Comparison of ENCODE assay signal across 8 mouse cellular contexts in the genomic region with DNA sequence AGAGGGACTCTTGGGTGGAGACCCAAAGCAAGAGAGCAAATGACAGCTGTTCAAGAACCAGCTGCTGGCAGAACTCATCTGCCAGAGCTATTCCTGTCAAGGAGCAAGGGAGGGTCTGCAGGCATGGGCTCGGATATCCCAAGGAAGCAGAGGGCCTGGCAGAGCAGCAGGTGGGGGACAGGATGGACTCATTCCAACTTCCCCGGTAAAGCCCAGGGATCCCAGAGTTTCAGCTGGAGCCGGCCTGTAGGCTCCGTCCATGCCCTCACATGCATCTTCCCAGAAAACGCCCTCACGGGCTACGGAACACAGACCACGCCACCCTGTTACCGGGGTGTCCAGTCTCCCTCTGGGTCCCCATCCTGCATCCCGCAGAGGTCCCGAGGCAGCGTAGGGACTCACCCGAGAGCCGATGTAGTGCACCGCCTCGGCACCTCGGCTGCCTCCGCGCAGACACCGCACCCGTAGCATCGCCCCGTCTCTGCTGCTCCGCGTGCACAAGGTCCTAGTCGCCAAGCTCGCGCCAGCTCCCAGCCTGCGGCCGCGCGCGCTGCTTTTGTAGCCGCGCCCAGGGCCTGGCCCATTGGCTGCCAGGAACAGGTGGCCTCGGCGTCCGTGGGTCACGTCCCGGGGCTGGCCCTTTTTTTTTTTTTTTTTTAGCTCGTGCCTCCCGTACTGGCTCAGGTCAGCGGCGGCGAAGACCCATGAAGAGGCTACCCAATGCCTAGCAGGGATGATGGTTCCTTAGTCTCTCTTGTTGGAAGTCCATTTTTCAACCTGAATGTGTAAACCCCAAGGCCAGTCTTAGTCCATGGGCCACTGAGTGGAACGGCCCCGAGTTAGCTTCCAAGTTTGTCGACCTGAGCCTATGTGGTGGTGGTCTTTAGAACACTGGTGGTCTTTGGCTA. TPM values are rescaled to one million over a fixed set of nuclear protein-coding genes. Genes with fewer than 3 reads are reported as not detected.
DNase-seq lines count a peak whose midpoint lies in the region; ATAC-seq and TF ChIP-seq lines count a peak whose summit lies in the region.

Gatm (minus strand) TSS at position 558 of the 908 bp plus-strand sequence.

- peak within 1 kb of the TSS; percentile 42 to 76 (median 57) for H3K4me3 ChIP-seq in CH12.LX (replicated peaks in 1 of 3; ENCODE audit: low read depth in 2 of 3, low read length in 2 of 3, poor library complexity in 1 of 3)
- peak within 1 kb of the TSS; percentile 47 for H3K4me3 ChIP-seq in forebrain, embryonic 14.5 days (ENCODE audit: low read depth, low read length)
- H3K4me3 ChIP-seq in heart, postnatal 0 days (ENCODE audit: low read depth, low read length), result peak within 1 kb of the TSS; percentile 48
- H3K4me3 ChIP-seq in liver, embryonic 14.5 days (ENCODE audit: insufficient read depth in 1 of 2, low read depth in 2 of 2, low read length in 2 of 2), result peak within 1 kb of the TSS; percentile 50 to 53

- 3% methylated on average over 46 of the region's 48 CpGs for WGBS in forebrain, embryonic 14.5 days
- WGBS in heart, postnatal 0 days, result 3% methylated on average over 48 of the region's 48 CpGs
- WGBS in liver, embryonic 14.5 days (ENCODE audit: insufficient replicate concordance), result 4% methylated on average over 48 of the region's 48 CpGs

- peak within 1 kb of the TSS; percentile 85 for H3K9ac ChIP-seq in CH12.LX (ENCODE audit: insufficient read depth, low read depth)
- H3K9ac ChIP-seq in forebrain, embryonic 14.5 days (ENCODE audit: low read length), result peak within 1 kb of the TSS; percentile 76
- H3K9ac ChIP-seq in heart, postnatal 0 days (replicated peaks; ENCODE audit: low read depth, low read length), result no peak within 1 kb of the TSS; the same call in 1 of the 2 replicates
- peak within 1 kb of the TSS; percentile 40 for H3K9ac ChIP-seq in liver, embryonic 14.5 days (replicated peaks)

- no peak for TF ChIP-seq CTCF in CH12.LX (conservative IDR thresholded peaks at IDR 0.05 in 1 of 2, IDR thresholded peaks at IDR 0.05 in 1 of 2; ENCODE audit: low read depth in 2 of 2, low read length in 2 of 2)
- TF ChIP-seq CTCF in heart, postnatal 0 days (IDR thresholded peaks at IDR 0.05; ENCODE audit: low read depth), result no peak
- no peak for TF ChIP-seq CTCF in liver, embryonic 14.5 days (IDR thresholded peaks at IDR 0.05; ENCODE audit: low read depth)

- dilution Hi-C loops in CH12.LX (cut with MboI; ENCODE audit: extremely low pct_ligation_motif_present, extremely low pct_unique_long_range_greater_than_20kb, low sequenced_read_pairs), result no loop called here

- TF ChIP-seq RAD21 in CH12.LX (IDR thresholded peaks at IDR 0.05; ENCODE audit: low read depth, low read length), result no peak

- ATAC-seq in forebrain, embryonic 14.5 days, result peak; percentile 99
- peak; percentile 89 for ATAC-seq in heart, postnatal 0 days (ENCODE audit: insufficient read depth, low read depth)
- ATAC-seq in liver, embryonic 14.5 days (ENCODE audit: insufficient read depth), result peak; percentile 91

- no peak within 1 kb of the TSS for H3K27ac ChIP-seq in CH12.LX (ENCODE audit: insufficient read depth, low read depth)
- no peak within 1 kb of the TSS for H3K27ac ChIP-seq in forebrain, embryonic 14.5 days (ENCODE audit: low read depth, low read length)
- no peak within 1 kb of the TSS for H3K27ac ChIP-seq in heart, postnatal 0 days (ENCODE audit: low read depth)
- no peak within 1 kb of the TSS for H3K27ac ChIP-seq in liver, embryonic 14.5 days

- TF ChIP-seq EP300 in CH12.LX (IDR thresholded peaks at IDR 0.05; ENCODE audit: low read length), result no peak; the same call in 1 of the 2 replicates
- TF ChIP-seq EP300 in heart, postnatal 0 days (IDR thresholded peaks at IDR 0.05; ENCODE audit: low read depth), result no peak
- TF ChIP-seq EP300 in liver, embryonic 14.5 days (IDR thresholded peaks at IDR 0.05; ENCODE audit: low read depth), result no peak

- H3K4me2 ChIP-seq in CH12.LX (ENCODE audit: insufficient read depth, low read depth, poor library complexity, severe bottlenecking), result peak within 1 kb of the TSS; percentile 67
- H3K4me2 ChIP-seq in forebrain, embryonic 14.5 days (ENCODE audit: low read length), result peak within 1 kb of the TSS; percentile 82
- H3K4me2 ChIP-seq in heart, postnatal 0 days (ENCODE audit: low read depth, low read length), result peak within 1 kb of the TSS; percentile 78
- peak within 1 kb of the TSS; percentile 65 for H3K4me2 ChIP-seq in liver, embryonic 14.5 days (ENCODE audit: low read depth)

- H3K27me3 ChIP-seq in CH12.LX (replicated peaks), result peaks cover 7% of the 10 kb centered on the region
- no peaks in the 10 kb centered on the region for H3K27me3 ChIP-seq in forebrain, embryonic 14.5 days (replicated peaks; ENCODE audit: control insufficient read depth, insufficient read depth, low read length)
- peaks cover 5% of the 10 kb centered on the region for H3K27me3 ChIP-seq in heart, postnatal 0 days (ENCODE audit: control insufficient read depth, insufficient read depth, low read length)
- H3K27me3 ChIP-seq in liver, embryonic 14.5 days (ENCODE audit: control insufficient read depth, insufficient read depth, low read length), result peaks cover 5% of the 10 kb centered on the region; the same call in 1 of the 2 replicates
- no peaks in the 10 kb centered on the region for H3K27me3 ChIP-seq in splenic B cell, adult 2 months (ENCODE audit: control insufficient read depth, insufficient read depth, low read length, poor library complexity, severe bottlenecking)

- in situ Hi-C loops in CH12.LX (cut with MboI; ENCODE audit: low pct_ligation_motif_present, low pct_unique_long_range_greater_than_20kb, low sequenced_read_pairs), result loop anchor here (25.0 kb wide), 1 partner anchor 224 kb away; no protein-coding TSS in a partner anchor

- H3K79me2 ChIP-seq in CH12.LX (replicated peaks; ENCODE audit: control insufficient read depth, extremely low read depth, insufficient read depth, poor library complexity, severe bottlenecking), result no peaks in the 10 kb centered on the region

- peak; percentile 64 for DNase-seq in CH12.LX (ENCODE audit: extremely low read depth)
- peak; percentile 87 for DNase-seq in cerebellum, adult 11-12 months
- DNase-seq in forebrain, embryonic 14.5 days (ENCODE audit: low spot score), result peak; percentile 86
- peak; percentile 37 for DNase-seq in heart, postnatal 0 days (ENCODE audit: low spot score)
- DNase-seq in kidney, postnatal 25 days, result peak; percentile 77 to 92
- DNase-seq in liver, embryonic 14.5 days (ENCODE audit: low read depth in 3 of 3, low spot score in 3 of 3), result peak in 2 of 3 experiments; percentile 17 to 32
- DNase-seq in natural killer cell, adult 2 months (ENCODE audit: low spot score in 2 of 2), result peak; percentile 17
- peak; percentile 35 for DNase-seq in splenic B cell, adult 2 months (ENCODE audit: low read depth, low spot score)

- peak; percentile 83 for TF ChIP-seq POLR2A in CH12.LX (IDR thresholded peaks at IDR 0.05; ENCODE audit: low read depth, low read length)

- no peaks in the 10 kb centered on the region for H3K9me3 ChIP-seq in CH12.LX (replicated peaks; ENCODE audit: low read length)
- H3K9me3 ChIP-seq in forebrain, embryonic 14.5 days (replicated peaks; ENCODE audit: control insufficient read depth, low read length), result no peaks in the 10 kb centered on the region
- no peaks in the 10 kb centered on the region for H3K9me3 ChIP-seq in heart, postnatal 0 days (replicated peaks; ENCODE audit: control insufficient read depth, low read length)
- H3K9me3 ChIP-seq in liver, embryonic 14.5 days (ENCODE audit: control insufficient read depth, low read length), result no peaks in the 10 kb centered on the region

- H3K36me3 ChIP-seq in CH12.LX (replicated peaks in 1 of 2; ENCODE audit: control insufficient read depth in 1 of 2, insufficient read depth in 1 of 2, low read length in 1 of 2), result peaks cover 0 to 3% of the 10 kb centered on the region in 2 experiments
- H3K36me3 ChIP-seq in forebrain, embryonic 14.5 days (ENCODE audit: control insufficient read depth, insufficient read depth, low read length), result no peaks in the 10 kb centered on the region
- H3K36me3 ChIP-seq in heart, postnatal 0 days (replicated peaks; ENCODE audit: control insufficient read depth, insufficient read depth, low read length), result no peaks in the 10 kb centered on the region
- no peaks in the 10 kb centered on the region for H3K36me3 ChIP-seq in liver, embryonic 14.5 days (replicated peaks; ENCODE audit: control insufficient read depth, insufficient read depth, low read depth)
- H3K36me3 ChIP-seq in splenic B cell, adult 2 months (ENCODE audit: control insufficient read depth, insufficient read depth, low read length, poor library complexity, severe bottlenecking), result no peaks in the 10 kb centered on the region

- H3K4me1 ChIP-seq in CH12.LX (ENCODE audit: control insufficient read depth in 1 of 2, insufficient read depth in 2 of 2), result peaks cover 0 to 15% of the 10 kb centered on the region in 2 experiments; a peak in 2 of 4 replicates
- H3K4me1 ChIP-seq in forebrain, embryonic 14.5 days (ENCODE audit: control insufficient read depth, insufficient read depth, low read length), result no peaks in the 10 kb centered on the region
- peaks cover 5% of the 10 kb centered on the region; the same call in 1 of the 2 replicates for H3K4me1 ChIP-seq in heart, postnatal 0 days (ENCODE audit: control insufficient read depth, insufficient read depth)
- no peaks in the 10 kb centered on the region; a peak in 1 of 4 replicates for H3K4me1 ChIP-seq in liver, embryonic 14.5 days (replicated peaks; ENCODE audit: control insufficient read depth in 2 of 2, insufficient read depth in 2 of 2, low read length in 1 of 2)

TF ChIP-seq in CH12.LX, 34 proteins besides CTCF, POLR2A, EP300 and RAD21 (continues in another document):
- TF ChIP-seq TCF12 (IDR thresholded peaks at IDR 0.05; ENCODE audit: low read depth, low read length) (peak; percentile 79; the same call in 1 of the 2 replicates), TBP (conservative IDR thresholded peaks at IDR 0.05; ENCODE audit: low read depth, low read length) (0 out of 2 replicates have a peak, but pooled peaks have one; percentile 13), ZMIZ1 (IDR thresholded peaks at IDR 0.05; ENCODE audit: low read depth, low read length) (peak; percentile 82), SMC3 (IDR thresholded peaks at IDR 0.05; ENCODE audit: low read depth, low read length) (no peak), MAFK (IDR thresholded peaks at IDR 0.05; ENCODE audit: insufficient replicate concordance, low read length) (no peak), PAX5 (IDR thresholded peaks at IDR 0.05; ENCODE audit: low read length) (no peak), E2F4 (IDR thresholded peaks at IDR 0.05; ENCODE audit: insufficient replicate concordance, low read depth, low read length) (0 out of 2 replicates have a peak, but pooled peaks have one; percentile 41)

RNA-seq across cellular contexts. Expression of gene Gatm, which starts in this region (rescaled TPM):
- 35.9 and 46.0 TPM in 2 replicates for total RNA-seq in CH12.LX (2012; rRNA removed)
- 23.3 and 25.0 TPM in 2 replicates for total RNA-seq in CH12.LX (2014; rRNA removed)
- 8.8 and 13.0 TPM in 2 replicates for polyA plus RNA-seq in CH12.LX (2012; ENCODE audit: insufficient read length, low read depth)
- polyA plus RNA-seq in forebrain, embryonic 14.5 days (2014; fragmentation: Nextera tagmentation; extraction: Ambion mirVana), result 26.1 and 32.5 TPM in 2 replicates
- 3.7 and 3.8 TPM in 2 replicates for total RNA-seq in heart, postnatal 0 days (2014; rRNA removed; ENCODE audit: low replicate concordance)
- 6.0 and 6.8 TPM in 2 replicates for polyA plus RNA-seq in heart, postnatal 0 days (2015; fragmentation: Nextera tagmentation; extraction: Ambion mirVana)
- polyA plus RNA-seq in liver, embryonic 14.5 days (2012; rRNA removed), result 8.6 and 14.1 TPM in 2 replicates
- polyA plus RNA-seq in liver, embryonic 14.5 days (2014; fragmentation: Nextera tagmentation; extraction: Ambion mirVana), result 24.8 and 27.6 TPM in 2 replicates

Comparison
In these comparisons a context has a peak if more than half of its experiments do, and no peak if none do; other contexts are left out.
1. DNase-seq: peak in every context shown above with its lines; median percentile 87 in cerebellum, adult 11-12 months; 86 in forebrain, embryonic 14.5 days; 84 in kidney, postnatal 25 days; 64 in CH12.LX; 37 in heart, postnatal 0 days; 35 in splenic B cell, adult 2 months; 24 in liver, embryonic 14.5 days; 17 in natural killer cell, adult 2 months.